Mouse (Mus musculus) midbrain, embryonic 13.5 days (tissue): Measurements from ENCODE around the gene Tspan14. TPM values are rescaled to one million over a fixed set of nuclear protein-coding genes. Genes with fewer than 3 reads are reported as not detected.

Experiments
- ATAC-seq: fragments of 200-750 bp; cut with Nextera tagmentation; 2 replicates; pipeline ENCODE4 v1.8.0; 2017; ENCODE audit warnings: mild to moderate bottlenecking, moderate TSS enrichment, moderate library complexity
- H3K27ac ChIP-seq: fragments of 300-500 bp; sonication (generic); 2 replicates; pipeline ENCODE4 v1.5.1; 2015; ENCODE audit warnings: inconsistent platforms, mild to moderate bottlenecking, moderate library complexity
- H3K27me3 ChIP-seq: fragments of 300-500 bp; sonication (generic); 2 replicates; pipeline ENCODE4 v1.6.1; 2015; ENCODE audit warnings: mild to moderate bottlenecking, inconsistent platforms
- H3K36me3 ChIP-seq: fragments of 300-500 bp; sonication (generic); 2 replicates; pipeline ENCODE4 v1.6.1; 2015; ENCODE audit warnings: mild to moderate bottlenecking, inconsistent platforms
- H3K4me1 ChIP-seq: fragments of 300-500 bp; sonication (generic); replicated peaks from 2 replicates; pipeline ENCODE4 v1.6.1; 2015; ENCODE audit warnings: inconsistent platforms
- H3K4me2 ChIP-seq: fragments of 300-500 bp; sonication (generic); replicated peaks from 2 replicates; pipeline ENCODE4 v1.6.1; 2015; ENCODE audit warnings: moderate library complexity, mild to moderate bottlenecking, inconsistent platforms
- H3K4me3 ChIP-seq: fragments of 300-500 bp; sonication (generic); replicated peaks from 2 replicates; pipeline ENCODE4 v1.5.1; 2015; ENCODE audit warnings: mild to moderate bottlenecking, inconsistent platforms
- H3K9ac ChIP-seq: fragments of 300-500 bp; sonication (generic); replicated peaks from 2 replicates; pipeline ENCODE4 v1.6.1; 2015; ENCODE audit warnings: mild to moderate bottlenecking, inconsistent platforms
- H3K9me3 ChIP-seq: fragments of 300-500 bp; sonication (generic); 2 replicates; pipeline ENCODE4 v1.6.1; 2016; ENCODE audit warnings: mild to moderate bottlenecking, inconsistent platforms
- WGBS: fragments of 180-500 bp; shearing (Covaris S2); methylation state at CpG from one replicate; pipeline ENCODE4 v1.1.7; 2015; 5-methylcytosine and 5-hydroxymethylcytosine counted together
- polyA plus RNA-seq: library from polyadenylated mRNA; unstranded; fragments of >200 nt; fragmentation: Nextera tagmentation; extraction: Ambion mirVana; gene quantifications from 2 replicates; pipeline ENCODE4 v1.2.1, GENCODE M21; 2015

Tspan14 gene
- polyA plus RNA-seq, 1 experiment from 2014 or later, result 79.7 TPM

- WGBS, result 69% methylated on average over 4 of the region's 4 CpGs
- H3K27me3 ChIP-seq, result no peaks in the 10 kb centered on the region
- H3K4me3 ChIP-seq, result no peak overlapping the region
- no peaks in the 10 kb centered on the region for H3K9me3 ChIP-seq
- H3K9ac ChIP-seq, result no peak overlapping the region
- H3K36me3 ChIP-seq, result no peaks in the 10 kb centered on the region
- H3K4me1 ChIP-seq, result peaks cover 6% of the 10 kb centered on the region
- no peak overlapping the region for H3K4me2 ChIP-seq
- H3K27ac ChIP-seq, result no peak overlapping the region
- no peak for ATAC-seq
Measured at GRCm38 (mm10) chr14:40889704-40890103, 76.9 kb downstream of the Tspan14 start.

GRCm38 (mm10) chr14:40889181-40889580 lies 77.4 kb downstream of the Tspan14 start:
- peaks cover under 1% of the 10 kb centered on the region for H3K4me1 ChIP-seq
- no peaks in the 10 kb centered on the region for H3K27me3 ChIP-seq
- no peak overlapping the region for H3K27ac ChIP-seq
- ATAC-seq, result no peak
- H3K36me3 ChIP-seq, result no peaks in the 10 kb centered on the region
- H3K9me3 ChIP-seq, result no peaks in the 10 kb centered on the region
- WGBS, result 96% methylated on average over 2 of the region's 2 CpGs
- H3K4me3 ChIP-seq, result no peak overlapping the region
- H3K4me2 ChIP-seq, result no peak overlapping the region
- H3K9ac ChIP-seq, result no peak overlapping the region

GRCm38 (mm10) chr14:40886428-40887202 lies 80.0 kb downstream of the Tspan14 start:
- Histone ChIP-seq H3K4me3 (no peak overlapping the region), H3K4me2 (no peak overlapping the region), H3K9me3 (no peaks in the 10 kb centered on the region), H3K36me3 (no peaks in the 10 kb centered on the region), H3K27ac (no peak overlapping the region), H3K9ac (no peak overlapping the region), H3K4me1 (no peaks in the 10 kb centered on the region), H3K27me3 (no peaks in the 10 kb centered on the region)
- ATAC-seq, result no peak
- 80% methylated on average over 6 of the region's 6 CpGs for WGBS

GRCm38 (mm10) chr14:40885752-40886151 lies 80.9 kb downstream of the Tspan14 start:
- Histone ChIP-seq H3K9me3 (no peaks in the 10 kb centered on the region), H3K36me3 (no peaks in the 10 kb centered on the region), H3K27me3 (no peaks in the 10 kb centered on the region), H3K4me3 (no peak overlapping the region), H3K4me1 (no peaks in the 10 kb centered on the region), H3K4me2 (no peak overlapping the region), H3K9ac (no peak overlapping the region), H3K27ac (no peak overlapping the region)
- WGBS, result 83% methylated on average over 1 of the region's 1 CpGs
- no peak for ATAC-seq

DNA sequence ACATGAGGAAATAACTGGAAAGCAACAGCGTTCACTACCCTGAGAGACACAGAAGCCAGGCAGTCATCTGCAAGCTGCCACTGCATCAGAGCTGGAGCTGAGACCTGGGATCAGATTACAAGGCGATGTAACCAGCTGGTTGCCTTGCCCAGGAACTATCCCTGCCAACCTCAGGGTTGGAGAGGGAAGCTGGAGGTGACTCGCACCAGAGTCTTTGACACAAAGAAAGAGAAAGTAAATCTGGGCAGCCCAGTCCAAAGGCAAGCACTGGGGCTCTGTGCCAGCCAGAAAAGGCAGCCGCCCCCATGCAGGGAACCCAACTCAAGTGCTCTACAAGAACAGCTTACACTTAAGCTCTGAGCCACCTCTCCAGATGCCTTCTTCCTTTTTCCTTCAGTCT lies 81.4 kb downstream of the Tspan14 start:
- no peak overlapping the region for H3K9ac ChIP-seq
- H3K9me3 ChIP-seq, result no peaks in the 10 kb centered on the region
- H3K4me3 ChIP-seq, result no peak overlapping the region
- no peak overlapping the region for H3K27ac ChIP-seq
- ATAC-seq, result no peak
- H3K4me2 ChIP-seq, result no peak overlapping the region
- H3K36me3 ChIP-seq, result no peaks in the 10 kb centered on the region
- H3K4me1 ChIP-seq, result no peaks in the 10 kb centered on the region
- H3K27me3 ChIP-seq, result no peaks in the 10 kb centered on the region
- 32% methylated on average over 4 of the region's 4 CpGs for WGBS

DNA sequence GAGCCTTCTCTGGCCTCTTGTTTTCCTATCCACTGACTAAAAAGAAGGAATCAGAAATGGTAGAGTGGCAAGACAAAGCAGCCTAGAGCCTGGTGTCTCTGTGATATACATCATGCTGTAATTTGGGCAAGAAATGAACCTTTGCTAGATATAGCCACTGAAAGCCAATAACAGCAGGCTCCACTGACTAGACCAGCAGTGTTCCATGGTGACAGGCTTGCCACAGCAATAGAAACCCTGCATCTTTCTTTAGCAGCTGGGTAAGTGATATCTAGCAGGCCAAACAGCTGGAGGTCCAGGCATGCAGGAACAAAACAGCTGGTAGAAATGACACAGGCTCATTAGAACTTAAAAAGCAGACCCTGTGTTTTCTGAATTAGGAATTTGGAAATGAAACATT lies 92.0 kb downstream of the Tspan14 start:
- H3K36me3 ChIP-seq, result 0 out of 2 replicates have a peak, but pooled peaks cover 4% of the 10 kb centered on the region
- no peak overlapping the region for H3K4me3 ChIP-seq
- H3K27me3 ChIP-seq, result no peaks in the 10 kb centered on the region
- H3K9ac ChIP-seq, result no peak overlapping the region
- no peaks in the 10 kb centered on the region for H3K4me1 ChIP-seq
- no peak for ATAC-seq
- H3K4me2 ChIP-seq, result no peak overlapping the region
- H3K27ac ChIP-seq, result no peak overlapping the region
- H3K9me3 ChIP-seq, result no peaks in the 10 kb centered on the region

DNA sequence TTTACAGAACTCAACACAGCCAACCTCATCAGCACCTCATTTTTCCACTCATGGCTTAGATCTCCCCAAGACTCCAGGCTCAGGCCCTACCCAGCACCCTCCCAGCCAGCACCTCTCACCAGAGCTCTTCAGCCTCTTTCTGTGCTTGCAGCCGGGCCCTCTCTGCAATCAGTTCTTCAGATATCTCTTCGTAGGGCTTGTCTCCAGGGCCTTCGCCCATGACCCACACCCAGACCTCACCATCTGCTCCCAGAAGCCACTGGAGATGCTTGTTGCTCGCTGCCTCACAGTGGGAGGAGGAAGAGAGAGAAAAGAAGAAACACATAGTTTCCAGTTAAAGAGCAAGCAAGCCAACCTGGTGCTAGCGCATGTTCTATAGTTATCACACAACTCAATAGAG lies 92.6 kb downstream of the Tspan14 start:
- no peaks in the 10 kb centered on the region for H3K4me1 ChIP-seq
- H3K9ac ChIP-seq, result no peak overlapping the region
- no peak for ATAC-seq
- H3K9me3 ChIP-seq, result no peaks in the 10 kb centered on the region
- no peaks in the 10 kb centered on the region for H3K27me3 ChIP-seq
- no peak overlapping the region for H3K27ac ChIP-seq
- 0 out of 2 replicates have a peak, but pooled peaks cover 4% of the 10 kb centered on the region for H3K36me3 ChIP-seq
- WGBS, result 87% methylated on average over 5 of the region's 5 CpGs
- H3K4me3 ChIP-seq, result no peak overlapping the region
- no peak overlapping the region for H3K4me2 ChIP-seq

DNA sequence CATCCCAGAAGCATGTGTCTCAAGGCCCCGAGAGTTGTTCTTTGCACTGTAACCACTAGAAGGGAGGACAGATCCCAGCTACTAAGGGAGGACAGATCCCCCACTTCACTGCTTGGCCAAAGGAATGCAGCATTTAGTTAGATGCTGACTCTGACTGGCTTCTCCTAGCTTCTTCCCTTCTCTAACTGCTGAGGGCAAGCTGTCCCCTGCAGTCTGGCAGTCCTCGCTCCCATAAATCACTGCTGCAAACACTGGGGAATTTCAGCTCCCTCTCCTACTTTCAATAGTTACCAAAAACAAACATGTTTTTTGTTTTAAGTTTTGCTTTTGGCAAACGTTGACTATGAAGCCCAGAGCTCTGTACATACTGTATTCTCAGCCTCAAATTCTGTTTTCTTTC lies 96.0 kb downstream of the Tspan14 start:
- no peak overlapping the region for H3K4me3 ChIP-seq
- no peak for ATAC-seq
- H3K9ac ChIP-seq, result no peak overlapping the region
- no peak overlapping the region for H3K27ac ChIP-seq
- H3K4me1 ChIP-seq, result no peaks in the 10 kb centered on the region
- WGBS, result 85% methylated on average over 3 of the region's 3 CpGs
- 0 out of 2 replicates have a peak, but pooled peaks cover 4% of the 10 kb centered on the region for H3K36me3 ChIP-seq
- no peaks in the 10 kb centered on the region for H3K27me3 ChIP-seq
- no peak overlapping the region for H3K4me2 ChIP-seq
- H3K9me3 ChIP-seq, result no peaks in the 10 kb centered on the region

GRCm38 (mm10) chr14:40864811-40865514 lies 101.6 kb downstream of the Tspan14 start:
- Histone ChIP-seq H3K9ac (no peak overlapping the region), H3K36me3 (peaks cover 5% of the 10 kb centered on the region), H3K4me3 (no peak overlapping the region), H3K27me3 (no peaks in the 10 kb centered on the region), H3K4me2 (no peak overlapping the region), H3K4me1 (no peaks in the 10 kb centered on the region), H3K9me3 (no peaks in the 10 kb centered on the region), H3K27ac (no peak overlapping the region)
- WGBS, result 43% methylated on average over 6 of the region's 6 CpGs
- no peak for ATAC-seq

GRCm38 (mm10) chr14:40863659-40864058 lies 102.9 kb downstream of the Tspan14 start:
- H3K4me3 ChIP-seq, result no peak overlapping the region
- WGBS, result 83% methylated on average over 3 of the region's 3 CpGs
- no peak for ATAC-seq

DNA sequence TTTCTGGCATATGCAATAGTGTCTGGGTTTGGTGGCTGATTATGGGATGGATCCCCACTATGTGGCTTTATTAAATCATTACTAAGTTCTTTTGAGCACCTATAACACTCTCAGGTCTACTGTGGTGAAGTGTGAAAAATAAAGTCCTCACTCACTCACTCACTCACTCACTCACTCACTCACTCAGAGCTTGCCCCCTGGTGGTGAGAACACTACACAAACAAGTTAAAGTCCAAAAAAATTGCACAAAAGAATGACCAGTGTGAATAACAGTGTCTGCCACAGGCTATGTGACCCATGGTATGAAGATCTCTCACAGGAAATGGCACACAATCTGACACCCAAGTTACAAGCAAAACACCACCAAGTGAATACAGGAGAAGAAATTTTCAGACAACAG lies 103.6 kb downstream of the Tspan14 start:
- Histone ChIP-seq H3K4me3 (no peak overlapping the region), H3K4me1 (no peaks in the 10 kb centered on the region), H3K36me3 (peaks cover 10% of the 10 kb centered on the region), H3K9me3 (no peaks in the 10 kb centered on the region), H3K4me2 (no peak overlapping the region), H3K9ac (no peak overlapping the region), H3K27ac (no peak overlapping the region), H3K27me3 (no peaks in the 10 kb centered on the region)
- no peak for ATAC-seq

More at GRCm38 (mm10) chr14:40863659-40864058, 102.9 kb downstream of the Tspan14 start:
- Histone ChIP-seq H3K4me1 (no peaks in the 10 kb centered on the region), H3K9ac (no peak overlapping the region), H3K9me3 (no peaks in the 10 kb centered on the region), H3K4me2 (no peak overlapping the region), H3K36me3 (peaks cover 10% of the 10 kb centered on the region), H3K27ac (no peak overlapping the region), H3K27me3 (no peaks in the 10 kb centered on the region)
